Mouse (Mus musculus) heart, embryonic 12.5 days (tissue): ENCODE data around the gene Slco1c1. TPM values are rescaled to one million over a fixed set of nuclear protein-coding genes. Genes with fewer than 3 reads are reported as not detected.
"Not testable (repeated sequence)": the region's sequence is repeated elsewhere in the genome, so short reads cannot be mapped to it uniquely, and the experiment has no call there.

Experiments
- ATAC-seq: fragments of 200-750 bp; cut with Nextera tagmentation; 2 replicates; pipeline ENCODE4 v1.8.0; 2017; ENCODE audit warnings: moderate TSS enrichment, moderate library complexity; ENCODE audit not compliant: insufficient number of reproducible peaks, low FRiP score
- H3K27ac ChIP-seq: fragments of 300-500 bp; sonication (generic); 2 replicates; pipeline ENCODE4 v1.5.1; 2016; ENCODE audit warnings: mild to moderate bottlenecking, moderate library complexity; ENCODE audit not compliant: poor library complexity, severe bottlenecking
- H3K27me3 ChIP-seq: fragments of 300-500 bp; sonication (generic); replicated peaks from 2 replicates; pipeline ENCODE4 v1.6.1; 2016; ENCODE audit warnings: mild to moderate bottlenecking, moderate library complexity
- H3K36me3 ChIP-seq: fragments of 300-500 bp; sonication (generic); 2 replicates; pipeline ENCODE4 v1.6.1; 2016; ENCODE audit warnings: mild to moderate bottlenecking, moderate library complexity
- H3K4me1 ChIP-seq: fragments of 300-500 bp; sonication (generic); replicated peaks from 2 replicates; pipeline ENCODE4 v1.6.1; 2016; ENCODE audit warnings: mild to moderate bottlenecking
- H3K4me2 ChIP-seq: fragments of 300-500 bp; sonication (generic); 2 replicates; pipeline ENCODE4 v1.6.1; 2016; ENCODE audit warnings: mild to moderate bottlenecking, moderate library complexity
- H3K4me3 ChIP-seq: fragments of 300-500 bp; sonication (generic); 2 replicates; pipeline ENCODE4 v1.5.1; 2016; ENCODE audit warnings: mild to moderate bottlenecking
- H3K9ac ChIP-seq: fragments of 300-500 bp; sonication (generic); 2 replicates; pipeline ENCODE4 v1.6.1; 2016; ENCODE audit warnings: mild to moderate bottlenecking, moderate library complexity
- H3K9me3 ChIP-seq: fragments of 300-500 bp; sonication (generic); replicated peaks from 2 replicates; pipeline ENCODE4 v1.6.1; 2016; ENCODE audit warnings: mild to moderate bottlenecking, moderate library complexity
- WGBS: fragments of 180-500 bp; shearing (Covaris S2); methylation state at CpG from one replicate; pipeline ENCODE4 v1.1.7; 2016; 5-methylcytosine and 5-hydroxymethylcytosine counted together
- polyA plus RNA-seq: library from polyadenylated mRNA; unstranded; fragments of >200 nt; fragmentation: Nextera tagmentation; extraction: Ambion mirVana; gene quantifications from 2 replicates; pipeline ENCODE4 v1.2.1, GENCODE M21; 2016

Gene Slco1c1
- polyA plus RNA-seq, 1 experiment from 2014 or later: 0.13 TPM

- not testable (repeated sequence) for H3K36me3 ChIP-seq, H3K4me3 ChIP-seq, ATAC-seq, H3K4me2 ChIP-seq, H3K9me3 ChIP-seq, H3K9ac ChIP-seq, H3K27ac ChIP-seq, H3K4me1 ChIP-seq, H3K27me3 ChIP-seq
- 57% methylated on average over 4 of the region's 4 CpGs for WGBS
Observed at GRCm38 (mm10) chr6:141590598-141591200, 66.5 kb downstream of the Slco1c1 start.

GRCm38 (mm10) chr6:141596081-141596480 lies 71.9 kb downstream of the Slco1c1 start:
- Histone ChIP-seq H3K9ac (no peak overlapping the region), H3K27ac (no peak overlapping the region), H3K9me3 (peaks cover 11% of the 10 kb centered on the region), H3K36me3 (no peaks in the 10 kb centered on the region), H3K4me3 (no peak overlapping the region), H3K4me1 (no peaks in the 10 kb centered on the region), H3K27me3 (no peaks in the 10 kb centered on the region), H3K4me2 (no peak overlapping the region)
- 77% methylated on average over 2 of the region's 2 CpGs for WGBS
- ATAC-seq: no peak

- no peak for ATAC-seq
- H3K4me1 ChIP-seq: no peaks in the 10 kb centered on the region
- H3K27me3 ChIP-seq: no peaks in the 10 kb centered on the region
- peaks cover 11% of the 10 kb centered on the region for H3K9me3 ChIP-seq
- no peak overlapping the region for H3K4me2 ChIP-seq
- no peaks in the 10 kb centered on the region for H3K36me3 ChIP-seq
- H3K27ac ChIP-seq: no peak overlapping the region
- 90% methylated on average over 2 of the region's 2 CpGs for WGBS
- H3K9ac ChIP-seq: no peak overlapping the region
- no peak overlapping the region for H3K4me3 ChIP-seq
Observed at GRCm38 (mm10) chr6:141597037-141597436, 72.9 kb downstream of the Slco1c1 start.

- WGBS: 61% methylated on average over 9 of the region's 9 CpGs
- no peak overlapping the region for H3K9ac ChIP-seq
- no peaks in the 10 kb centered on the region for H3K27me3 ChIP-seq
- no peak for ATAC-seq
- no peak overlapping the region for H3K4me2 ChIP-seq
- H3K4me1 ChIP-seq: no peaks in the 10 kb centered on the region
- no peak overlapping the region for H3K27ac ChIP-seq
- H3K9me3 ChIP-seq: peaks cover 11% of the 10 kb centered on the region
- H3K4me3 ChIP-seq: no peak overlapping the region
- no peaks in the 10 kb centered on the region for H3K36me3 ChIP-seq
Observed at GRCm38 (mm10) chr6:141600940-141601339, 76.8 kb downstream of the Slco1c1 start.

- no peaks in the 10 kb centered on the region for H3K36me3 ChIP-seq
- H3K27me3 ChIP-seq: no peaks in the 10 kb centered on the region
- H3K4me1 ChIP-seq: no peaks in the 10 kb centered on the region
- no peak overlapping the region for H3K9ac ChIP-seq
- no peak overlapping the region for H3K27ac ChIP-seq
- no peak overlapping the region for H3K4me2 ChIP-seq
- no peak for ATAC-seq
- no peaks in the 10 kb centered on the region for H3K9me3 ChIP-seq
- 59% methylated on average over 2 of the region's 2 CpGs for WGBS
- no peak overlapping the region for H3K4me3 ChIP-seq
Observed at GRCm38 (mm10) chr6:141610702-141611260, 86.6 kb downstream of the Slco1c1 start.

- no peak overlapping the region for H3K4me3 ChIP-seq
- no peak overlapping the region for H3K4me2 ChIP-seq
- ATAC-seq: no peak
- H3K36me3 ChIP-seq: no peaks in the 10 kb centered on the region
- H3K9me3 ChIP-seq: no peaks in the 10 kb centered on the region
- no peaks in the 10 kb centered on the region for H3K27me3 ChIP-seq
- H3K9ac ChIP-seq: no peak overlapping the region
- no peaks in the 10 kb centered on the region for H3K4me1 ChIP-seq
- H3K27ac ChIP-seq: no peak overlapping the region
Observed at GRCm38 (mm10) chr6:141614017-141614416, 89.8 kb downstream of the Slco1c1 start.

- Histone ChIP-seq H3K9ac (no peak overlapping the region), H3K4me2 (no peak overlapping the region), H3K4me1 (no peaks in the 10 kb centered on the region), H3K9me3 (no peaks in the 10 kb centered on the region), H3K4me3 (no peak overlapping the region), H3K27ac (no peak overlapping the region), H3K27me3 (no peaks in the 10 kb centered on the region), H3K36me3 (no peaks in the 10 kb centered on the region)
- ATAC-seq: no peak
- 79% methylated on average over 3 of the region's 3 CpGs for WGBS
Observed at GRCm38 (mm10) chr6:141615348-141615747, 91.2 kb downstream of the Slco1c1 start.

Other genes with a start within 250 kb of the Slco1c1 start
- gene Slco1b2, start 105.2 kb downstream of the Slco1c1 start, polyA plus RNA-seq: not detected in 2 replicates
- not detected in 2 replicates for gene Gm5724, start 249.4 kb downstream of the Slco1c1 start, polyA plus RNA-seq